44 mouse cellular contexts compared by ENCODE assay signal in the genomic region with DNA sequence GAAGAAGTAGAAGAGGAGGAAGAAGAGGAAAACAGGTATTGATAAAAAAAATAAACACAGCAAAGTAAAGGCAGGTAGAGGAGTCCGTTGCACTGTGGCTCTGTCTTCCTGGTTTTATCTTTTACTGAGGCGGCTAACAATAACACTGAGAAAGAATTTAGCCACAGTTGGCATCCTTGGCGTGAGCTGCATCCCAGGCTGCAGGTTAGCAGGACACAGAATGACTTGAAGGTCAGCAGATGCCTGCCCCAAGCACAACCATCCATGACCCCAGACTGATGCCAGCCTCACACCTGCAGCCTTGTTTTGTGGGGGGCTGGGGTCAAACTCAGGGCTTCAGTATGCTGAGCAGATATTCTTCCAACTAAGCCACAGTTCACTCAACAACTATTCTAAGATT. TPM values are rescaled to one million over a fixed set of nuclear protein-coding genes. Genes with fewer than 3 reads are reported as not detected.
"Had no signal": no experiment of that assay in that cellular context is flagged by ENCODE, and none has a peak within 500 bp of the region (broad histone marks: within the 10 kb centered on the region; RNA-seq: fewer than 3 reads in every experiment).

No protein-coding gene starts in this region.

- H3K4me2 ChIP-seq: limb, embryonic 12.5 days; limb, embryonic 13.5 days; limb, embryonic 15.5 days; liver, embryonic 11.5 days; liver, embryonic 12.5 days; liver, embryonic 13.5 days; liver, embryonic 15.5 days; lung, embryonic 14.5 days; lung, embryonic 15.5 days; midbrain, embryonic 11.5 days; midbrain, embryonic 12.5 days; midbrain, embryonic 13.5 days; midbrain, embryonic 15.5 days; neural tube, embryonic 12.5 days had no signal

- H3K4me3 ChIP-seq: limb, embryonic 10.5 days; limb, embryonic 12.5 days; limb, embryonic 13.5 days; limb, embryonic 15.5 days; liver, embryonic 12.5 days; liver, embryonic 13.5 days; liver, embryonic 15.5 days; lung, embryonic 15.5 days; megakaryocyte, embryonic 14.5 days; midbrain, embryonic 10.5 days; midbrain, embryonic 12.5 days; midbrain, embryonic 13.5 days; midbrain, embryonic 15.5 days; myocyte; neural tube, embryonic 12.5 days had no signal

- H3K27ac ChIP-seq: limb, embryonic 10.5 days; limb, embryonic 12.5 days; limb, embryonic 13.5 days; limb, embryonic 15.5 days; liver, embryonic 12.5 days; liver, embryonic 13.5 days; liver, embryonic 14.5 days; liver, embryonic 15.5 days; lung, embryonic 15.5 days; macrophage; midbrain, embryonic 10.5 days; midbrain, embryonic 12.5 days; midbrain, embryonic 13.5 days; midbrain, embryonic 15.5 days; neural tube, embryonic 12.5 days had no signal

- H3K9me3 ChIP-seq: limb, embryonic 10.5 days; limb, embryonic 12.5 days; limb, embryonic 13.5 days; limb, embryonic 15.5 days; liver, embryonic 12.5 days; liver, embryonic 13.5 days; liver, embryonic 15.5 days; lung, embryonic 15.5 days; midbrain, embryonic 10.5 days; midbrain, embryonic 12.5 days; midbrain, embryonic 13.5 days; midbrain, embryonic 15.5 days; neural tube, embryonic 12.5 days had no signal

- ATAC-seq: liver, embryonic 12.5 days; liver, postnatal 0 days; lung, postnatal 0 days; midbrain, embryonic 13.5 days; midbrain, embryonic 15.5 days; midbrain, embryonic 16.5 days had no signal

- DNase-seq: left cerebral cortex, postnatal 4 days; liver; liver, embryonic 13.5 days; liver, postnatal 0 days; lung, adult 18-20 months; lung, adult 2 months; lung, embryonic 14.5 days; lung, postnatal 10 days; lung, postnatal 14 days; lung, postnatal 36 days; lung, postnatal 4 days; midbrain, embryonic 14.5 days had no signal

- H3K9ac ChIP-seq: limb, embryonic 12.5 days; limb, embryonic 13.5 days; limb, embryonic 15.5 days; liver, embryonic 12.5 days; liver, embryonic 13.5 days; liver, embryonic 14.5 days; liver, embryonic 15.5 days; liver, postnatal 0 days; lung, embryonic 14.5 days; lung, embryonic 15.5 days; midbrain, embryonic 12.5 days; midbrain, embryonic 13.5 days; midbrain, embryonic 15.5 days; neural tube, embryonic 12.5 days had no signal

- H3K27me3 ChIP-seq: limb, embryonic 12.5 days; limb, embryonic 13.5 days; limb, embryonic 15.5 days; liver, embryonic 12.5 days; liver, embryonic 13.5 days; liver, embryonic 15.5 days; lung, embryonic 15.5 days; midbrain, embryonic 12.5 days; midbrain, embryonic 13.5 days; midbrain, embryonic 15.5 days; neural tube, embryonic 12.5 days had no signal

- H3K4me1 ChIP-seq: limb, embryonic 13.5 days; liver, embryonic 12.5 days; liver, embryonic 13.5 days; liver, embryonic 15.5 days; lung, embryonic 15.5 days; megakaryocyte, embryonic 14.5 days; midbrain, embryonic 10.5 days; midbrain, embryonic 12.5 days; midbrain, embryonic 13.5 days; midbrain, embryonic 15.5 days; neural tube, embryonic 12.5 days had no signal

- H3K36me3 ChIP-seq: limb, embryonic 10.5 days; limb, embryonic 12.5 days; limb, embryonic 13.5 days; limb, embryonic 15.5 days; liver, embryonic 12.5 days; liver, embryonic 13.5 days; liver, embryonic 15.5 days; lung, embryonic 15.5 days; midbrain, embryonic 10.5 days; midbrain, embryonic 12.5 days; midbrain, embryonic 13.5 days; midbrain, embryonic 15.5 days; neural tube, embryonic 12.5 days had no signal

RNA-seq across cellular contexts. Expression of a gene that starts 17.8 kb away (rescaled TPM):
- total RNA-seq: left cerebral cortex, postnatal 25 days; left cerebral cortex, postnatal 36 days; left cerebral cortex, postnatal 4 days; megakaryocyte progenitor cell, adult 5-6 weeks; megakaryocyte-erythroid progenitor cell, adult 5-6 weeks; monocyte, adult 5-6 weeks had no signal
- polyA plus RNA-seq: limb, embryonic 10.5 days; limb, embryonic 11.5 days; liver, adult 2 months; liver, embryonic 11.5 days; liver, embryonic 12.5 days; liver, embryonic 13.5 days; liver, embryonic 15.5 days; liver, embryonic 16.5 days; lung, adult 2 months; lung, embryonic 14.5 days; lung, embryonic 16.5 days; midbrain, embryonic 10.5 days; midbrain, embryonic 11.5 days; midbrain, embryonic 12.5 days; midbrain, embryonic 15.5 days; midbrain, postnatal 0 days; myocyte; neural tube, embryonic 11.5 days; neural tube, embryonic 12.5 days had no signal

RNA-seq across cellular contexts. Expression of a gene that starts 50.1 kb away (rescaled TPM):
- total RNA-seq: liver, adult 2 months; megakaryocyte progenitor cell, adult 5-6 weeks; megakaryocyte, adult 5-6 weeks; megakaryocyte-erythroid progenitor cell, adult 5-6 weeks; monocyte, adult 5-6 weeks had no signal
- polyA plus RNA-seq: liver, adult 2 months; liver, postnatal 0 days; macrophage; midbrain, embryonic 11.5 days; midbrain, embryonic 12.5 days; myocyte had no signal
